Mouse (Mus musculus): ENCODE measurements around the gene Sf1.

DNA sequence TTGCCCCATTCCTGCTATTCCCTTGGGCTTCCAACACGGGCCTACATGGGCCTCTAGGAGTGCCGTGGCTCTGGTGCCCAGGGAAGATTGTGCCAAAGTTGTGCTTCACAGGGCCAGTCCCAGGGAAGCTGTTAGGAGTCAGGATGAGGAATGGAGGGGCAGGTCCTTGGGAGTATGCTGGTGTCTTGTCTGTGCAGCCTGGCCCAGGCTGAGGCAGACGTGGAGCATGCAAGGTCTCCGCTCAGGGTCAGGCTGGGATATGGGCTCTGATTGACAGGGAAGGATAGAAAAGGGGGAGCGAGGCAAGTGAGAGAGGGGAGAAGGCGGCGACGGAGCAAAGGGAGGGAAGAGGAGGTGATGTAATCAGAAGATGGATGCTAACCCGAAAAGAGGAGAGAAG lies 38.7 kb upstream of the Sf1 start:
- no peak for TF ChIP-seq POLR2A (IDR thresholded peaks at IDR 0.05; ENCODE audit: borderline replicate concordance, low read depth, low read length)
- TF ChIP-seq CTCF (IDR thresholded peaks at IDR 0.05; ENCODE audit: low read depth, low read length): no peak

Data from bone marrow macrophage, adult 2 months (primary cell).